Mouse (Mus musculus): ENCODE data around the gene Os9. TPM values are rescaled to one million over a fixed set of nuclear protein-coding genes. Genes with fewer than 3 reads are reported as not detected.

Os9 gene
- 290 and 314 TPM in 2 replicates for polyA plus RNA-seq (2012)

GRCm38 (mm10) chr10:127121066-127121477 is at the start of gene Os9:
Os9 (minus strand) TSS chr10:127121131.

GRCm38 (mm10) chr10:127164631-127165353 is 43.9 kb upstream of the Os9 start, which contains the start of gene B4galnt1:
B4galnt1 (plus strand) TSS chr10:127165225.

GRCm38 (mm10) chr10:127075080-127075479 is 45.9 kb downstream of the Os9 start, which contains the start of gene Agap2:
Agap2 (plus strand) TSS chr10:127075284.

GRCm38 (mm10) chr10:127070190-127071121 is 50.5 kb downstream of the Os9 start, which contains the start of gene Tspan31:
Tspan31 (minus strand) TSS chr10:127070264.

GRCm38 (mm10) chr10:127063239-127063872 is 57.6 kb downstream of the Os9 start, which contains the start of gene Cdk4:
Cdk4 (plus strand) TSS chr10:127063534.

GRCm38 (mm10) chr10:127059968-127060916 is 60.7 kb downstream of the Os9 start, which contains the start of gene March9:
March9 (minus strand) TSS chr10:127060184.

GRCm38 (mm10) chr10:127047954-127048353 is 73.0 kb downstream of the Os9 start, which contains the start of gene Cyp27b1:
Cyp27b1 (plus strand) TSS chr10:127048250.

Other genes with a start within 250 kb of the Os9 start
- gene Atp23, start 219.8 kb downstream of the Os9 start, polyA plus RNA-seq (2012) = 9.0 and 9.1 TPM in 2 replicates
- gene Ctdsp2, start 142.4 kb downstream of the Os9 start, polyA plus RNA-seq (2012) = 266 and 273 TPM in 2 replicates
- gene Avil, start 120.4 kb downstream of the Os9 start, polyA plus RNA-seq (2012) = 0.06 and 0.16 TPM in 2 replicates
- gene Tsfm, start 90.3 kb downstream of the Os9 start, polyA plus RNA-seq (2012) = 44.0 and 51.5 TPM in 2 replicates
- 34.2 and 35.1 TPM in 2 replicates for gene Mettl1, start 79.7 kb downstream of the Os9 start, polyA plus RNA-seq (2012)
- 0.05 TPM in 2 replicates for gene Eef1akmt3, start 79.6 kb downstream of the Os9 start, polyA plus RNA-seq (2012)
- 0.02 and 0.06 TPM in 2 replicates for gene Cyp27b1, start 72.9 kb downstream of the Os9 start, polyA plus RNA-seq (2012)
- 1.1 and 1.2 TPM in 2 replicates for gene March9, start 60.9 kb downstream of the Os9 start, polyA plus RNA-seq (2012)
- 1,737 and 1,767 TPM in 2 replicates for gene Cdk4, start 57.6 kb downstream of the Os9 start, polyA plus RNA-seq (2012)
- gene Tspan31, start 50.9 kb downstream of the Os9 start, polyA plus RNA-seq (2012) = 32.2 and 46.6 TPM in 2 replicates
- gene Agap2, start 45.8 kb downstream of the Os9 start, polyA plus RNA-seq (2012) = 57.1 and 68.6 TPM in 2 replicates
- gene B4galnt1, start 44.1 kb upstream of the Os9 start, polyA plus RNA-seq (2012) = 359 and 515 TPM in 2 replicates
- 0.36 and 0.47 TPM in 2 replicates for gene Slc26a10, start 59.5 kb upstream of the Os9 start, polyA plus RNA-seq (2012)
- 7.0 TPM in 2 replicates for gene Arhgef25, start 69.0 kb upstream of the Os9 start, polyA plus RNA-seq (2012)
- gene Dtx3, start 74.6 kb upstream of the Os9 start, polyA plus RNA-seq (2012) = 161 and 188 TPM in 2 replicates
- gene Pip4k2c, start 90.5 kb upstream of the Os9 start, polyA plus RNA-seq (2012) = 26.5 and 27.1 TPM in 2 replicates
- 0.54 and 0.63 TPM in 2 replicates for gene Kif5a, start 142.2 kb upstream of the Os9 start, polyA plus RNA-seq (2012)
- 150 and 154 TPM in 2 replicates for gene Dctn2, start 145.2 kb upstream of the Os9 start, polyA plus RNA-seq (2012)
- 426 and 490 TPM in 2 replicates for gene Mbd6, start 167.9 kb upstream of the Os9 start, polyA plus RNA-seq (2012)
- gene Mars, start 190.7 kb upstream of the Os9 start, polyA plus RNA-seq (2012) = 53.6 and 60.7 TPM in 2 replicates
- 40.4 and 45.0 TPM in 2 replicates for gene Arhgap9, start 200.8 kb upstream of the Os9 start, polyA plus RNA-seq (2012)
- gene Gli1, start 220.8 kb upstream of the Os9 start, polyA plus RNA-seq (2012) = 0.18 and 0.44 TPM in 2 replicates
- 0.01 TPM in 1 of 2 replicates, not detected in the other for gene Inhbe, start 233.3 kb upstream of the Os9 start, polyA plus RNA-seq (2012)
- gene Inhbc, start 249.3 kb upstream of the Os9 start, polyA plus RNA-seq (2012) = 0.04 TPM in 1 of 2 replicates, not detected in the other

Data from megakaryocyte-erythroid progenitor cell, adult 5 weeks (primary cell).